In genomic region chr12:99335628-99336027, GRCm38 (mm10) we compare ENCODE assay signal across 15 mouse cellular contexts.
DNase-seq lines count a peak whose midpoint lies in the region; ATAC-seq and TF ChIP-seq lines count a peak whose summit lies in the region.
"Had no signal": no experiment of that assay in that cellular context is flagged by ENCODE, and none has a peak within 500 bp of the region (broad histone marks: within the 10 kb centered on the region; RNA-seq: fewer than 3 reads in every experiment).

No protein-coding gene starts in this region.

- peak overlapping the region; percentile 52 for H3K4me3 ChIP-seq in gastrocnemius, adult 2 months
- H3K4me3 ChIP-seq in kidney, embryonic 16.5 days (ENCODE audit: low read length): no peak overlapping the region
- no peak overlapping the region for H3K4me3 ChIP-seq in brown adipose tissue, adult 24 weeks (ENCODE audit: insufficient read depth, low read depth, low read length)
- H3K4me3 ChIP-seq: limb, embryonic 12.5 days; midbrain, embryonic 15.5 days had no signal

- intact Hi-C loops in gastrocnemius, adult 2 months (cut with DNase I): loop anchor here (10.0 kb wide), 1 partner anchor 241 kb away; no protein-coding TSS in a partner anchor
- intact Hi-C loops in left cerebral cortex, postnatal 4 days (cut with DNase I): no loop called here

- no peaks in the 10 kb centered on the region for H3K27me3 ChIP-seq in kidney, embryonic 16.5 days (ENCODE audit: insufficient read depth, low read length)
- H3K27me3 ChIP-seq: CH12.LX; limb, embryonic 12.5 days; midbrain, embryonic 15.5 days had no signal

- H3K4me2 ChIP-seq in kidney, embryonic 16.5 days (replicated peaks; ENCODE audit: low read depth, low read length): no peak overlapping the region
- H3K4me2 ChIP-seq: limb, embryonic 12.5 days; midbrain, embryonic 15.5 days had no signal

- peak; percentile 55 for DNase-seq in cerebellum, adult 9-10 months
- no peak for DNase-seq in cerebellum, adult 11 months
- DNase-seq in gastrocnemius, adult 2 months: peak; percentile 58
- DNase-seq in gastrocnemius, adult 18-20 months (ENCODE audit: low spot score): no peak
- no peak for DNase-seq in kidney, adult 18-20 months
- no peak for DNase-seq in left cerebral cortex, postnatal 4 days
- DNase-seq: layer of hippocampus, postnatal 36 days; liver, postnatal 0 days; right cerebral cortex, postnatal 14 days; thymus, postnatal 14 days had no signal

- no peaks in the 10 kb centered on the region for H3K36me3 ChIP-seq in kidney, embryonic 16.5 days (ENCODE audit: insufficient read depth, low read length)
- H3K36me3 ChIP-seq: midbrain, embryonic 15.5 days had no signal

- no peak for ATAC-seq in kidney, embryonic 16.5 days (ENCODE audit: low FRiP score, low TSS enrichment)
- ATAC-seq: liver, postnatal 0 days; midbrain, embryonic 15.5 days had no signal

- 59% methylated on average over 9 of the region's 9 CpGs for WGBS in kidney, embryonic 16.5 days

- TF ChIP-seq CTCF in gastrocnemius, adult 2 months (IDR thresholded peaks at IDR 0.05): no peak

- H3K9me3 ChIP-seq in kidney, embryonic 16.5 days (ENCODE audit: low read length): no peaks in the 10 kb centered on the region
- H3K9me3 ChIP-seq: limb, embryonic 12.5 days; midbrain, embryonic 15.5 days had no signal

- H3K4me1 ChIP-seq in kidney, embryonic 16.5 days (ENCODE audit: insufficient read depth, low read length): peaks cover 36% of the 10 kb centered on the region
- peaks cover 41% of the 10 kb centered on the region for H3K4me1 ChIP-seq in brown adipose tissue, adult 24 weeks (ENCODE audit: control insufficient read depth, insufficient read depth, insufficient read length, low read length)

- no peak overlapping the region for H3K9ac ChIP-seq in kidney, embryonic 16.5 days (replicated peaks; ENCODE audit: low read length)
- H3K9ac ChIP-seq: limb, embryonic 12.5 days; liver, postnatal 0 days; midbrain, embryonic 15.5 days had no signal

- H3K27ac ChIP-seq in gastrocnemius, adult 2 months: peak overlapping the region; percentile 89
- H3K27ac ChIP-seq in kidney, embryonic 16.5 days (ENCODE audit: low read length): peak overlapping the region; percentile 13; the same call in 1 of the 2 replicates
- peak overlapping the region; percentile 35 for H3K27ac ChIP-seq in brown adipose tissue, adult 24 weeks (replicated peaks; ENCODE audit: low read depth, low read length)

Comparison
In these comparisons a context has a peak if more than half of its experiments do, and no peak if none do; other contexts are left out.
1. DNase-seq: peak in cerebellum, adult 9-10 months (single experiment) and gastrocnemius, adult 2 months (single experiment); none in cerebellum, adult 11 months (single experiment), gastrocnemius, adult 18-20 months (single experiment), kidney, adult 18-20 months (single experiment) and left cerebral cortex, postnatal 4 days (single experiment).
2. H3K27ac ChIP-seq: peak in every context shown above with its lines; median percentile 89 in gastrocnemius, adult 2 months; 35 in brown adipose tissue, adult 24 weeks; 13 in kidney, embryonic 16.5 days.